Mouse (Mus musculus) CD8-positive naive resting alpha-beta T cell, adult 57 days (primary cell): ENCODE measurements around the gene G6pc3. TPM values are rescaled to one million over a fixed set of nuclear protein-coding genes. Genes with fewer than 3 reads are reported as not detected.

Experiments used
- total RNA-seq: library from RNA; stranded (reverse); gene quantifications from one replicate; pipeline ENCODE4 v1.2.4, GENCODE M21; 2023

G6pc3 gene
- total RNA-seq, result 28.6 TPM

DNA sequence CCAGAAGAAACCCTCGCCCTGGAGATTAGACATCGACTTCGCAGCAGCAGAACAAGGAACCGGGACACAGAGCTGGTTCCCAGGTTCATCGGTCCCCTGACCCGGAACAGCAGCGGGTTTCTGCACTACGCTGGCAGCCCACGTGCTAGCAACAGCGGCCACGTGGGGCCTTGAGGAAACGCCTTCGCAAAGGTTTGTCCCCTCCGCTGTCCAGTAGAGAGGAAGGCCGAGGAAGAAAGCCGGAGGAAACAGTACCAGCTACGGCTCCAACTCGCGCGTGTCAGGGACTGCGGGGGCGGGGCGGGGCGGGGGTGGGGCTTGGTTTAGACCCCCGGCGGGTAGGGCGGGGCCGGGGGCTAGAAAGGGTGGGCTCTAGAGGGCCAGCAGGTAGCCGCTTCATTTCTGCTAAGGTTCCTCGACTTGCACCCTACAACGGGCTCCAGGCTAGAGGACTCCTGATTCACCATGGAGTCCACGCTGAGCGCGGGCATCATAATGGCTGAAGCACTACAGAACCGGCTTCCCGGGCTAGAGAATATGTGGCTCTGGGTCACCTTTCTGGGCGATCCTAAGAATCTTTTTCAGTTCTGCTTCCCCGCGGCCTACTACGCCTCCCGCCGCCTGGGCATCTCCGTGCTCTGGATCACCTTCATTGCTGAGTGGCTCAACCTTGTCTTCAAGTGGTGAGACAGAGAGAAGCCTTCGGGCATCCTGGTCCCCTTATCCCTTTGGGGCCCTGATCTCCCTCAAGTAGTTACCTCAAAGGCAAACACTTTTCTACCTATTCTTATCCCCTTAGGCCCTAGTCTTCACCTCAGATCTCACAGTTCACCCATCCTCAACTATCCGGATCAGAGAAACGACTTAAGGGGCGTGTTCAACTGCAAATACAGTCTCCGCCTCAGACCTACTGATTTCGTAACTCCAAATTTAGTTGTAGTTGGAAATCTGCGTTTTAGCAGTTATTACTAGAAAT, at the start of gene G6pc3:
TSS of gene G6pc3 (plus strand) at position 160 of the 976 bp plus-strand sequence.

DNA sequence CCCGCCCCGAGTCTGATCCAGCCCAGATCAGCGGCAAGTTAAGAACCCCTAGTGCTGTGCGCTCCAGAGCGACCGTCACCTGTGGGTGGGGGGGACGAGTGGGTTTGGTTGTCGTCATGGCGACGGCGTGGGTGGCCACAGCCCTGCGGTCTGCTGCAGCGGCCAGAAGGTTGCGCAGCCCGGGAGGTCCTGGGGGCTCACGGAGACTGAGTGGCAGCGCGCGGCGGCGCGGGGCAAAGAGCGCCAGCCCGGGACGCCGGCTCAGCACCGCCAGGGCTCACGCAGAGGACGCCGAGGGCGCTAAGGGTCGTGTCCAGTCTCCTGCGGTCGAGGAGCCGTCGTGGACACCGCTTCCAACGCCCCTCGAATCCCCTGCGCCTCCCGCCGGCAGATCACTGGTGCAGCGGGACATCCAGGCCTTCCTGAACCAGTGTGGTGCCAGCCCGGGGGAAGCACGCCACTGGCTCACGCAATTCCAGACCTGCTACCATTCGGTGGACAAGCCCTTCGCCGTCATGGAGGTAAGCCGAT, 43.9 kb upstream of the G6pc3 start, which contains the start of gene Nags:
TSS of gene Nags (plus strand) at position 43 of the 531 bp plus-strand sequence.

DNA sequence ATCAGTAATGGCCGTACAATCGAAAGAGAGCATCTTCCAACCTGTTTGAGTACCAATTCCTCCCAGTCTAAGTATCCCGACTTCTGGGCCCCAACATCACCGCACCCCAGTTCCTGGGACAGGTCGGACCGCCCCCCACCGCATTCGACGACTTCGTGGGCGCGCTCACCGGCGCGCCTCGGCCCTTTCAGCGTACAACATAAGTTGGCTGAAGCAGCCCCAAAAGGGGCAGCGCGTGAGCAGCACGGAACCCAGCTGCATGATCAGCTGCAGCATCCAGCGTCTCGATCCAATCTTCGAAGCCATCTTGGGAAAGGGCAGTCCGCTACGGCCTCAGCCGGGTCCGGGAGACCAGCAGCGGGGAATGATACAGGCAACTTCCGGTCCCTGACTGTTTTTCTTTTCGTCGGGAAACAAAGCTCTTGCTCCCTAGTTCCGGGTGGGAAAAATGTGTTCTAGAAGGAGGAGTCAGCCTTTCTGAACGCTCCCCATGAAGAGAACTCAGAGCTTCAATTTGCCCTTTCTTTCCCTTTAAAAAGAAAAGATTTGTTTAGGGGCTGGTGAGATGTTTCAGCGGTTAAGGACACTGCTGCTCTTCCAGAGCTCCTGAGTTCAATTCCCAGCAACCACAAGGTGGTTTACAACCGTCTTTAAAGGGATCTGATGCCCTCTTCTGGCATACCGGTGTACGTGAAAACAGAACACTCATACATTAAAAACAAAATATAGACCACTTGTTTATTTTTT, 33.2 kb upstream of the G6pc3 start, which contains the start of gene Tmem101:
TSS of gene Tmem101 (minus strand) at position 366 of the 747 bp plus-strand sequence.

DNA sequence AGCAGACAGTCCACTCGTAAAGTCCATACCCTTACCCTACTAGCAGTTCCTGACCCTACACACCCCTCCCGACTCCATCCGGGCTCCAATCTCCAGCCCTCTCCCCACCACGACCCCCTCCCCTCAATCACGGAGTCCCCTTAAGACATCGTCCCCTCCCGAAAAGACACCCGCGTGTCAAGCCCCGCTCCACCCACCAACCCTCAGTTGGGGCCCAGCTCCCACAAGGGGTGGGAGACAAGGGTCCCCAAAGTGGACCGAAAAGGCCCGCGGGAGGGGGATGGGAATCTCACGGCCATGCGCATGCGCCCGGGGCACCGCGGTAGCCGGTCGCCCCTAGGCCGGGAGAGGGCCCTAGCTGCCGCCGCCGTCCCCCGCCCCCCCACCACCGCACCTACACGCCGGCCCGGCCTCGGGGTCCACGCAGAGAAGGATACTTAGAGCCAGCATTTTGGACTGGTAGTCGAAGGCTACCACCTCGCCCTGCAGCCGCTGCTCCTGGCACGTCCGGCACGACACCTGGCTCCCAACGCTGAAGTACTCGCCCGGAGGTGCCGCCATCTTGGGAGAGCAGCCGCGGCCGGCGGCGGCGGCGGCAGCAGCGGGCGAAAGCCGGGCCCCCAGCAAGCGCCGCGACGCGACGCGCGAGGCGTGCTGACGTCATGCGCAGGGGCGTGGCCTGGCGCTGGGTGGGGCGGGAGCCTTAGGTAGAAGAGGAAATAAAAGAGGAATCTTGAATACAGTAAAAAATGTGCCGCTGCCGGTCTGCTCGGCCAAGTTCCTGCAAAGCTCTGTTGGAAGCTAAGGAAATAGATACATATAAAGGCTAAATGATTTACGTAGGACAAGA, 4.5 kb upstream of the G6pc3 start, which contains the start of gene Lsm12:
TSS of gene Lsm12 (minus strand) at position 651 of the 850 bp plus-strand sequence.

DNA sequence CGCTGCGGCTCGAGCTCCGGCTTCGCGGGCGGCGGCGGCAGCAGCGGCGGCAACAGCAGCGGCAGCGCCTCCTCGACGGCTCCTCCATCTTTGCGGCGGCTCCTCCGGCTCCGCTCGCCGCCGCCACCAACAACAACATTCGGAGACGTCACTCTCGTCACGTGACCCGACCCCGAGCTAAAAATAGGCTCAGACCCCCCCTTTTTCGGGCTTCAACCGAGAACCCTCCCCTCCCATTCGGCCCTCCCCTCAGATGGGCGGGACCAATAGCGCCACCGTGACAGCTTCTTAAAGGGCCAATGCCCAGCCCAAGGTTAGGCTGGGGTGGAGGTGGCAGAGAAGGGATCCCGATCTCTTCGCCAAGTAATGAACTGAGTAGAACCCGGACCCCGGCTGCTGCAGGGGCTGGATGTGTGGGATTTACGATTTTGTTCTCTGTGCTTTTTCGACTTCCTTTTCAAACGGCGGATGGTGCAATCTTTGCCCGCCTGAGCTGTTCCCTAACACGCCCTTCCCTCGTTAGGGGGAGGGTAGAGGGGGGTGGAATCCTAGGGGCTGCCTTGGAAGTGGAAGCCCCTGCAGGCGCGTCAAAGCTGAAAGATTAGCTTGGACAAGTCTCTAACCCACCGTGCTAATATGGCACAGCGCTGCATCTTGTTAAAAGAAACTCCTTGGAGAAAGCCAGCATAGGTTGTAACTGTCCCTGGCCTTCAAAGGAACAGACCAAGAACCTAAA, 40.8 kb downstream of the G6pc3 start, which contains the start of gene Hdac5:
TSS of gene Hdac5 (minus strand) at position 161 of the 736 bp plus-strand sequence.

Other genes starting within 250 kb of the G6pc3 start
- gene Sost, start 222.6 kb upstream of the G6pc3 start, total RNA-seq, result not detected
- not detected for gene Cfap97d1, start 205.3 kb upstream of the G6pc3 start, total RNA-seq
- gene Dusp3, start 202.6 kb upstream of the G6pc3 start, total RNA-seq, result 2.5 TPM
- gene Mpp3, start 161.2 kb upstream of the G6pc3 start, total RNA-seq, result not detected
- gene Cd300lg, start 148.1 kb upstream of the G6pc3 start, total RNA-seq, result not detected
- gene Mpp2, start 101.1 kb upstream of the G6pc3 start, total RNA-seq, result not detected
- not detected for gene Ppy, start 88.3 kb upstream of the G6pc3 start, total RNA-seq
- gene Pyy, start 81.8 kb upstream of the G6pc3 start, total RNA-seq, result not detected
- gene Nags, start 44.1 kb upstream of the G6pc3 start, total RNA-seq, result not detected
- 7.1 TPM for gene Tmem101, start 33.2 kb upstream of the G6pc3 start, total RNA-seq
- gene Lsm12, start 4.3 kb upstream of the G6pc3 start, total RNA-seq, result 44.3 TPM
- gene Hdac5, start 40.5 kb downstream of the G6pc3 start, total RNA-seq, result 134 TPM
- 0.49 TPM for gene BC030867, start 59.3 kb downstream of the G6pc3 start, total RNA-seq
- gene Asb16, start 79.1 kb downstream of the G6pc3 start, total RNA-seq, result not detected
- 37.0 TPM for gene Tmub2, start 95.3 kb downstream of the G6pc3 start, total RNA-seq
- 82.7 TPM for gene Atxn7l3, start 107.0 kb downstream of the G6pc3 start, total RNA-seq
- 128 TPM for gene Ubtf, start 130.1 kb downstream of the G6pc3 start, total RNA-seq
- gene Slc4a1, start 176.6 kb downstream of the G6pc3 start, total RNA-seq, result 2.5 TPM
- 5.6 TPM for gene Rundc3a, start 203.8 kb downstream of the G6pc3 start, total RNA-seq
- gene Slc25a39, start 218.3 kb downstream of the G6pc3 start, total RNA-seq, result 29.5 TPM
- gene Grn, start 240.7 kb downstream of the G6pc3 start, total RNA-seq, result 15.5 TPM